Mouse (Mus musculus): Measurements from ENCODE around the gene Tmcc3.

Gene Tmcc3

DNA sequence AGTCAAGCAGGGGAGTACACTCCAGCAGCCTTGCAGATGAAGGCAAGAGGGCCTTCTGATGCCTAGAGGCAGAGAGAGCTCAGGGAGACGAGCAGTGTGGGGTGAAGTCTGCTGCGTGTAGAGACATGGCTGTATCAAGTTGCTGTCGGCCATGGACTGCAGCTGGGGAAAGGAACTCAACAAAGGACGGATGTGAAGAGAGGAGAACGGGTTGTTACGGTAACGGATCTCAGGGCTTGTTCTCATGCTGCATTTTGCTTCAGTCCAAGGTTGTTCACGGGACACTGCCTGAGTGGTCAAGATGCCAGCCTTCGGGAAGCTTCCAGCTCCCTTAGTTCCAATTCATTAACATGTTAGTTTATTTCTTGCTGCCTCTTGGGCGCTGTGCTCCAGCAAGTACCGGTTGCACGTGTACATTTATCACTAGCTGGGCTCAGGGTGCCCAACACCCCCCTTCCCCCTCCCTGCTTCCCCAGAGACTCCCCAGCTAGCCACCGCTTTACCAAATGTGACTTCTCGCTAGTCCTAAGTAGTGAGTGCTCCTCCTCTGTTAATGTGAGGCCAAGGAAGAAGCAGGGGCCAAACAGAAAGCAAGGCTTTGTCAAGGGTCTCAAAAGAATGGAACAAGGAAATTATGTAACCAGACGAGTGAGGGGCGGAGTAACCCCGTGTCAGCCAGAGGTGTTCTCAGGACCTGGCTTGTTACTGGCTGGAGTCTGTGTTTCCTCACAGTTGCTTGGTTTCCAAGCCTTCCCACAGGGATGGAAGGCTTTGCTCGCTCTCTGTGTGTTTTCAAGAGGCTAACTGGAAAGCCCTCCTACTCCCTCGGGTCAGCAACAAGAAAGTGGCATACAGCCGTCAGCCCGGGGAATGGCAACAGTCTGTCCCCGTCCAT lies 104.4 kb downstream of the Tmcc3 start:
- intact Hi-C loops (cut with DNase I) = no loop called here

DNA sequence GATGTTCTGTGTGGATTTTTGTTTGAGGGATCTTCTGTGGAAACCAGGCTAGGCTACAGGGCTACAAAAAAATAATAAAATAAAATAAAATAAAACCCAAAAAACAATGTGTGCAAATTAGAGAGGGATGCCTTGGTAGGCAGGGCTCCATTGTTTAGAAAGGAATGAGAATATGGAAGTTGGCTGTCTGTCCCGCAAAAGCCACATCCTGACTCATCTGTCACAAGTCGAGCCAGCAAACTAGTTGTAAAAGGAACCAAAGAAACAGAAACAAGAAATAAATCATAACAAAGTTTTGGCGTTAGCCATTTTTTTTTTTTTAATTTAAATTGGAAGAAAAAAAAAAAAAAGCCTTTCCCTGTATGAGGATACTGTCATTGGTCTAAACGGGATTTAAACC lies 105.9 kb downstream of the Tmcc3 start:
- intact Hi-C loops (cut with DNase I) = no loop called here

DNA sequence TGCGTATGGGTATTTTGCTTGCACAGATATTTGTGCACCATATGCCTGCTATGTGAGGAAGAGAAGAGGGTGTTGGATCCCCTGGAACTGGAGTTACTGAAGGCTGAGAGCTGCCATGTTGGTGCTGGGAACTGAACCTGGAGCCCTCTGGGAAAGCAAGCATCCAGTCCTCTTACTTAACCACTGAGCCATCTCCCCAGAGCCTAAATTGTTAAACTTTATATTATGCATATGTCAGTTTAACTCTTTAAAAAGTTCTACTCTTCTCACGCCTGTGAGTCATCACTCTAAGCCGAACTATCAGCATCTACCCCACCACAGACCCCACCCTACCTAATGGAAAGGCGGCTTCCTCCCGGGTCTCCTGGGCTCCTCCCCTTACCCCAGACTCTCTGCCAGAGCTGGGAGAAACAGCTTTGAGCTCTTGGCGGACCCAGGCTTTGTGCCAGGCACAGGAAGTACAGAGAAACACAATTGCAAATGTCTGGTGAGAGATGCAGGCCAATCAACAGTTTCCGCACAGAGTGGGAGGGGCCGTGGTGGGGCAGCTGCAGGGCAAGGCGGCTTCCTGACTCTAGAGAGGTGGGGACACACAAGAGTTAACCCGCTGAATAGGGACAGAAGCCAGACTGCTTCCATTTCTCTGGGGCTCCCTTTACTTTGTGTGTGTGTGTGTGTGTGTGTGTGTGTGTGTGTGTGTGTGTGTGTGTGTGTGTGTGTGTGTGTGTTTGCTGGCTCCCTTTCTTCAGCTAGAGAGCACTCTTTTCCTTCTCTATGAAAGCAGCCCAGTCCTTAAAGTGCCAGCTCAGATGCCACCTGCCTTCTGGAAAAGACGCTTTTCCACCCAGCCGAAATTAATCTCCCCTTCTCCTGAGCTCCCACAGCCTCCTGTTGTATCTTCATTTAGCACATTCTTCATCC lies 114.5 kb downstream of the Tmcc3 start:
- intact Hi-C loops (cut with DNase I) = loop anchor here (5.0 kb wide), 1 partner anchor 136 kb away; no protein-coding TSS in a partner anchor

DNA sequence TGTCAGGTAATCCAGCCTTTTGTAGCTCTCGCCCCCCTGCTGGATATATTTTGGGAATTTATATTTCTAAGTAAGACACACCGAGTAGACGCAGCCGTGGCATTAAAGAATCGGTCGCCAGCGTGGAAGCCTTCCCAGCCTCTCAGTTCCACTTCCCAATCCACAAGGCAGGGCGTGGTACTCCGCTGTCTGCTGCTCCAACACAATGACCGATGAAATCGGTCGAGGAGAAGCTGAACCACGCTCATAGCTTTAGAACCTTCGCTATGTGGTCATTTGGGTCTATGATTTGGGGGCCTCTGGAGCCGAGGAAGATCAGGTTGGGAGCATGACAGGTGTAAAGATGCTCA lies 115.1 kb downstream of the Tmcc3 start:
- intact Hi-C loops (cut with DNase I) = loop anchor here (5.0 kb wide), 1 partner anchor 135 kb away; no protein-coding TSS in a partner anchor

DNA sequence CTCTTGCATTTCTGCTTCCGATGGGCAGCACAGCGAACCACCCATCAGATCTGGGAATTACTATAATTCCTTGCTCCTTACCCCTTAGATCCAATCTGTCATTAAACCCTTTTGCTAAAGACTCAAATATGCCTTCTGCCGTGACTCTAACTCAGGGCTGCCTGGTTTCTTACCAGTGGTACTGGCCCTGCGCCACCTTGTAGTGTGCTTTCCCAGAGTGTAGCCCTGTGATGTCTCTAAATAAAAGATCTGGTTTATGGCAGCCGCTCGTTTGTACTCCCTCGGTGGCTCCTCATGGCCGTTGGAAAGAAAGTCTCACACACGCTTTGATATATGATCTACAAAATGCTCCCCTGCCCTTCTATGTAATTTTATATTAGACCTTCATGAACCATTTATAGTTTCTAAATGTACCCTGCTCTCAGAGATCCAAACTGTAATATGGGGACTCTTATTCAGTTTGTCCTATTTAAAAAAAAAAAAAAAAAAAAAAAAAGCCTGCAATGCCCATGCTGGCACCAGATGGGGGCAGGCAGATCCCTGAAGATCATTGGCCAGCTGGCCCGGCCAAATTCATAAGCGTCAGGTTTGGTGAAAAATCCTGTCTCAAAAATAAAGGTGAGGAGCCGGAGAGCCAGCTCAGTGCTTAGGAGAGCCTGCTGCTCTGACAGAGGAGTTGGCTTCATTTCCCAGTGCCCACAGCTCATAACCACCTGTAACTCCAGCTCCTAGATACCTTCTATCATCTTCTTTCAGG lies 116.6 kb downstream of the Tmcc3 start:
- intact Hi-C loops (cut with DNase I) = loop anchor here (5.0 kb wide), 1 partner anchor 134 kb away; no protein-coding TSS in a partner anchor

DNA sequence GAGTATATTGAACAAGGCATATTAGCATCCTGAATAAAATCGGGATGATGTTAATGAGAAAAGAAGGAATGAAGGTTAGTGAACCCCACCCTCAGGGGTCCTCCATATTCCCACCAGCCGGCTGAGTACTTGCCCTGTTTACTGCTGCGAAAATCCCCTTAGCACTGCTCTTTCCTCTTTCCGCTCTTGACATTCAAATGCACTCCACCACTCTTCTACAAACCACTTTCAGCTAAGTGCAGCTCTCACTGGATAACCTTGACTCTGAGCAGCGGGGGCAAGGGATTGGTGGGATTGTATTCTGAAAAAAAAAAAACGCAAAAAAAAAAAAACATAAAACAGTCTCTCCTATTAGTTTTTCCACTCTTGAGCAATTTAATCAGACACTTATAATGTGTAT lies 118.8 kb downstream of the Tmcc3 start:
- intact Hi-C loops (cut with DNase I) = no loop called here

- intact Hi-C loops (cut with DNase I) = no loop called here
Measured at GRCm38 (mm10) chr10:94432933-94433332, 121.2 kb downstream of the Tmcc3 start.

- intact Hi-C loops (cut with DNase I) = no loop called here
Measured at GRCm38 (mm10) chr10:94433901-94434300, 122.2 kb downstream of the Tmcc3 start.

DNA sequence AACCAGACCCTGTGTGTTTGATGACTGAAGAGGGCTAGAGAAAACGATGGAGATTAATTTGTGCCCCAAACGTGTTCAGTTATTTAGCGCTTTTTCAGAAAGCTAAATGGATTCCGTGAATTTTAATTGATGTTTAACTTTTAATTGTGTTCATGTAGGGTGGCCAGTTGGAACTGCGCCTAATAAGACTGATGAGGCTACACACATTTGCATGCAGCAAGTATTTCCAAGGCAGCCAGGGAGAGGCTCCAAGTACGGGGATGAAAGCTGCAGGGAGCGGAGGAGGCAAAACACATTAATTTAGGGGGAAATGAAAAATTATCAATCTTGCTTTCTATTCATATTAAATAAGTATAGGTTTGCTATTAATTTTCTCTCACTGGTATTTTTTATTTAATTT lies 131.0 kb downstream of the Tmcc3 start:
- intact Hi-C loops (cut with DNase I) = no loop called here

DNA sequence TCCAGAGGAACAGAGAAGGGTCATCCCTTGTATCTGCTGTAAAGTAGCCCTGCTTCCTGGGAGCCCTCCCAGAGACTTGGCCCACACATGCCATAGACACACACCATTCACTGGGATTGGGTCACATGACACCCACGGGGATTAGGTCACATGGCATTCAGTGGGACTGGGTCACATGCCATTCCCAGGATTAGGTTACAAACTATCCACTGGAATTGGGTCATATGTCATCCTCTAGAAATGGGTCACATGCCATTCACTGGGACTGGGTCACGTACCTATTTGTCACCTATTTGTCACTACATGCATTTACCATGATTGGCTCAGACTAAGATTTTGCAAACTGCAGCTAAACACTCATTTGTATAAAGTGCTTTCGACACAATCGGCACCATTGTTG lies 131.7 kb downstream of the Tmcc3 start:
- intact Hi-C loops (cut with DNase I) = no loop called here

- intact Hi-C loops (cut with DNase I) = no loop called here
Measured at GRCm38 (mm10) chr10:94445192-94445591, 133.4 kb downstream of the Tmcc3 start.

DNA sequence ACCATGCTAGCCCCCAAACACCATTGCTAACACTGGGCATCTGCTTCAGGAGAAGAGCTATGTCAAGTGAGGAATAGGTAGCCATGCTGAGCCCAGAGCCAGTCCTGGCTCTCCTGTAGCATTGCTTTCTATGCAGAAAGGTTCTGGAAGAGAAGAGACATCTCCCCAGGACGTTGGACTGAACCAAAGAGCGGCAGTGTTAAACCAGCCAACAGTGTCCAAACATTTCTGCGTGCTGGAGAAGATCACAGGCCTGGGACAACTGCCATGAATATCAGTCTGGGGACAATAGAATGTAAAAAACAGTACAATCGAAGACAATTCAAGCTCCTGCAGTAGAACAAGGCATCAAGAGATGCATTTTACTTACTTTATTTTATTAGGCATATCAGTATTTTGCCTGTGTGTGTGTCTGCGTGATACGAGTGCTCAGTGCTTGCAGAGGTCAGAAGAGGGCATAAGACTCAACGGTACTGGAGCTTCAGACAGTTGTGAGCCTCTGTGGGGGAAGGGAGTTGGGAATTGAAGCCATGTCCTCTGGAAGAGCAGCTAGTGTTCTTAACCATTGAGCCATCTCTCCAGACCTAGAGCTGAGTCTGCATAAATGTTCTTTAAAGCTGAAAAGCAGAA lies 134.7 kb downstream of the Tmcc3 start:
- intact Hi-C loops (cut with DNase I) = no loop called here

DNA sequence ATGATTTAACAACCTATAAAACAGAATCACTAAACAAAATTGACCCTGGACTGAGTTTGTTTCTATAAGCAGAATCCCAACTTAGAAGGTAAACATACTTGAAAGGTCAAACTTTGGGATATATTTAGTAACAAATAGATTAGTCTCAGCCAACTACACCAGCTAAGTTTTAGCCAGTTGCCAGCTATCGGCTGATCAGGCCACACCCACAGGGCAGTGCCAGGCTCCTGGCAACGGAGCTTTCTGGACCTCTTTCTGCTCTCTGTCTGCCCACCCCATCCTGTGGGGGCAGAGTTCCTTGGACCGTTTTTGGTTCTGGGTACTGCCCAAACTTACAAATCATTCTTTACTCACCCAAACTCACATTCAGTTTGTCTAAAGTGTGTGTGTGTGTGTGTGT lies 137.9 kb downstream of the Tmcc3 start:
- intact Hi-C loops (cut with DNase I) = no loop called here

DNA sequence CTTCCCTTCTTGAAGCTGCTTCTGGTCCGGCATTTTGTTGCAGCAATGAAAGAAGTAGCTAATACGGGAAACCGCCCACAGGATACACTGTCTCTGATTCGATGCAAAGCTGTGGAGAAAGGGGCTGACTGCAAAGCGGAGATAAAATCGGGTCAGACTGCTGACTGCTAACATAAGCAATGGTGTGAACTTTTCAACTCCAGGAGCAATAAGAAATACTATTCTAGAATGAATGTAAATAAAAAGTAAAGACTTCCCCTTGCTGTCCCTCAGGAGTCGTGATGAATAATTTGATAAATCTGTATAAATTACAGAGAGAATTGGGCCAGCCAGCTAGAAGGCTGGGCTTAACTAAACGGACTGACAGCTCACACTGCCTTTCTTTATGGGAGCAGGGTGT lies 139.0 kb downstream of the Tmcc3 start:
- intact Hi-C loops (cut with DNase I) = no loop called here

DNA sequence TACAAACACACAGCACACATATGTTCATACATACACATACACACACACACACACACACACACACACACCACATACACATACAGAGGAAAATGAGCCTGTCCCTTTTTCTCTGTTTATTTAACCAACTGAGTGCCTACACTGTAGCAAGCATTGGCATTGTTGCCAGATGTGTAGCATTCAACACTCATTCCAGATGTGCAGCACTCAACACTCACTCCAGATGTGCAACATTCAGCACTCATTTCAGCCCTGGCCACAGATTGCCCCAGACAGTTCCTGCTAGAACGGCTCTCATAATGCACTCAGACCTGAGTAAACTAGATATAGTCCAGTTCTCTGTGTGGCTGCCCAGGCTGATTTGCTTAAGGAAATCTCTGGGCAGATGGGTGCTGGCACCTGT lies 145.7 kb downstream of the Tmcc3 start:
- intact Hi-C loops (cut with DNase I) = no loop called here

DNA sequence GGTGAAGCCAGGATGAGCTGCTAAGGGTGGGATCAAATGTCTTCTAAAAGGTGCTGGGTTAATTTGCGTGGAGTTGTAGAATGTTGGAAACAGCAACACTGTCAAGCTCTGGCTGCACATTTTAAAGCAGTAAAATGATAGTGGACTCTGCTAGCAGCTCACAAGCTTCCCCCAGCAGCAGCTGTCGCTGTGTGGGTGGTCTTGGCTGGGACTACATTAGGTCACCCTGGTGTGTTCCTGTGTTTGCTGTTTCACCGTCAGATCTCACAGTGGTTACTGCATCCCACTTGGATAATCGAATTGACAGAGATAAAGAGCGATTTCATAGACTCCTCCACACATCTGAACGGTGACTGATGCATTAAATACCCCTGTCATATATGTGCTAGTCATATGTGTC lies 146.9 kb downstream of the Tmcc3 start:
- intact Hi-C loops (cut with DNase I) = no loop called here

- intact Hi-C loops (cut with DNase I) = no loop called here
Measured at GRCm38 (mm10) chr10:94461378-94461777, 149.6 kb downstream of the Tmcc3 start.

DNA sequence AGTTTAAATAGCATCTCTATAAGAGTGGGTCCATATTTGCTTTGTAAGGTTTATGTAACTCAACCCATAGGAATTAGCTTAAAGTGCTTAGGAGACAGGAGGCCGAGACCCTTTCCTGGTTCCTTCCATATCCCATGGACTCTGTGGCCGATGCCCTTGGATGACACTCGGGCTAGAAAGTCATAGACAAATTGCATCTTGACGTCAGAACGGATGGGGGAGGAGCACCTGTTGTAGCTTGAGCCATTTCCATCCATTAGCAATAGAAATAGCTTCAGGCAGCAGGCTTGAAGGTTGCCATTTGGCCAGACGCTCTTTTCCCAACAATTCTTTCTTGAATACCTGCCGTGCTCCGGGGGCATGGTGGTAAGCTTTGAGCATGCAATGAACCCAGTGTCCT lies 150.1 kb downstream of the Tmcc3 start:
- intact Hi-C loops (cut with DNase I) = no loop called here

- intact Hi-C loops (cut with DNase I) = no loop called here
Measured at GRCm38 (mm10) chr10:94462386-94463064, 150.8 kb downstream of the Tmcc3 start.

- intact Hi-C loops (cut with DNase I) = no loop called here
Measured at GRCm38 (mm10) chr10:94463410-94463809, 151.7 kb downstream of the Tmcc3 start.
